Mouse (Mus musculus) cerebellum, postnatal 14 days (tissue): ENCODE measurements at regions not wholly inside any gene's neighbourhood (a gene's known extent, or its start where the extent isn't known, plus 50 kb on each side); places are given as distances from the start of the nearest gene placed in this dataset.

ENCODE experiments used
- DNase-seq, 2 experiments: peaks; one replicate each; pipeline ENCODE4 v3.0.0; 2021; ENCODE audit warnings: mixed read lengths in 2 of 2

DNA sequence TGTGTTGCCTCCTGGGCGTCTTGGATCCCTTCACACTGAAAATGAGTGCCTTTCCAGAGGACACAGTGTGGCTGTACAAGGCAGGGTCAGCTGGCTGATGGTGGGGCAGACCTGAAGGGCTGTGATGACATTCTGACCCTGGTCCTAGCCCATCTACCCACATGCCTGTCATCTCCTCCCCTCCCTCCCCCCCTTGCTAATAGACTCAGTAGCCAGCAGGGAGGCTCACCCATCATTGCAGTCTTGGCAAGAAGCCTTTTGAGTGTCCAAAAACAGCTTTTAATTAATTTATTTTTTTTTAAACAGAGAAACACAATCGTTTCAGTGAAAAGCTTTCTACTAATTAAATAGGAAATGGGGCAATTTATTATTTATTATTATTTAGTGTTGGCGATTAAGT is 67.0 kb upstream of the Ssx2ip start:
- no peak for DNase-seq

DNA sequence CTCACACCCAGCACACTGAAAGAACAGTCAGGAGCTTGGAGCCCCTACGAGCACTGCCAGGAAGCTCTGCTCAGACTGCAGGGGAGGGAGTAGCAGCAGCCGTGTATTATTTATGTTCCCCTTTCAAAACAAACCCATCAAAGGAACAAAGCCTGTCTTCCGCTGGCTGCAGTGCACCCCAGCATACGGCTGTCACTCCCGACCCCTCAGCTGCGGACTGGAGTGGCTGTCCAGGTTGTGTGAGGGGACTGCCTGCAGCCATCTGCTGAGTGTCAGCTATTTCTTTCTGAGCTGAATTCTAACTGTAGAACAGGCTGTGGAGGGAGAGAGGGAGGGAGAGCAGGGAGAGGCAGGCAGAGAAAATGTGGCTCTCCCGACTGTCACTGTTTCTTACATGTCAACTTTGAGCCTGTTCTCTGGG is 66.6 kb upstream of the Ssx2ip start:
- peak; percentile 57 to 64 for DNase-seq

DNA sequence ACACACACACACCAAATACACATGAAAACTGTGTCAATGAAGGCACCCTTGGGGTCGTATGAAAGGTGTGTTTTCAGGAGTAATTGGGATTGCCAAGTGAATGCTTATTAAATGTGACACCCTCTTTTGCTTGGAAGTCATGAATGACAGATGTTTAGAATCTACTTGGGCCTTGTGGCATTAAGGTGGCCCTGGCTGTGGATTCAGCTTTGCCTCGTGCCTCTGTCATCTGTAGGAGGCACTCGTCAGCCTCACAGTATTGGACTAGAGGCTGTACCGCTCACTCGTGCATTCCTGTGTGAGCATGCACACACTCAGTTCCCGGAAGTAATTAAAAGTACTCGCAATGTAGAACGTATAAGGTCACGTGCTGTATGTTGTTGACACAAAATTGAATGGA is 66.0 kb upstream of the Ssx2ip start:
- DNase-seq, result no peak

DNA sequence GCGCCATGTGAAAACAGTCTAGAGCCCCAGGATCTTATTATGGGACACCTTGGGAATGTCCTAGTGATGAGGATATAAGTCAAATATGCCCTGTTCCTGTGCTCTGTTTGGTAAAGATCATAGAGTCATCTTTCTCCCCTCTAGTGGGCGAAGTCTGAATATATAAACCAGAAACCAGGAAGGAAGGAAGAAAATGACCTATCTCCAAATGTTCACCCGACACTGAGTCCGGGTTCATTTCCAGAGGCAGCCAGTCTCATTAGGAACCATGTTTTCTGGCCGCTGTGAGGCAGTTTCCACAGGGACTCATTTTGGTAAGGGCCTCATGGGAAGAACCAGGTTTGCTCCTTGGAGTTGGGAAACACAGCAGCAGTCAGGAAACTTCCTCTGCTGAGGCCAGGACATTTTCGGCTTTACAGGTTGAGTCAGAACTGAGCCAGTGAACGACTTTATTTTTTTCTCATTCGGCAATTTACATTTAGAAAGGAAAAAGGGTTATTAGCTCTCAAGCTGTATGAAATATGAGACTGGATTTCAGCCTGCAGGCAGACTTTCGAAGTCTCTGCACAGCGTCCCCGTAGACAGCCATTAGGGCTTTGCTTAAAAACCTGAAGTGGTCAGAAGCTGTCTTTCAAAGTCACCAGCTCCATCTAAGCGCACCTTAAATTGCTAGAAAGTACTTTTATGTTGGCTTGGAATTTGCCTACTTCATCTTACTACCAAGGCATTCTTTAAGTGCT is 64.0 kb upstream of the Ssx2ip start:
- DNase-seq, result no peak

DNA sequence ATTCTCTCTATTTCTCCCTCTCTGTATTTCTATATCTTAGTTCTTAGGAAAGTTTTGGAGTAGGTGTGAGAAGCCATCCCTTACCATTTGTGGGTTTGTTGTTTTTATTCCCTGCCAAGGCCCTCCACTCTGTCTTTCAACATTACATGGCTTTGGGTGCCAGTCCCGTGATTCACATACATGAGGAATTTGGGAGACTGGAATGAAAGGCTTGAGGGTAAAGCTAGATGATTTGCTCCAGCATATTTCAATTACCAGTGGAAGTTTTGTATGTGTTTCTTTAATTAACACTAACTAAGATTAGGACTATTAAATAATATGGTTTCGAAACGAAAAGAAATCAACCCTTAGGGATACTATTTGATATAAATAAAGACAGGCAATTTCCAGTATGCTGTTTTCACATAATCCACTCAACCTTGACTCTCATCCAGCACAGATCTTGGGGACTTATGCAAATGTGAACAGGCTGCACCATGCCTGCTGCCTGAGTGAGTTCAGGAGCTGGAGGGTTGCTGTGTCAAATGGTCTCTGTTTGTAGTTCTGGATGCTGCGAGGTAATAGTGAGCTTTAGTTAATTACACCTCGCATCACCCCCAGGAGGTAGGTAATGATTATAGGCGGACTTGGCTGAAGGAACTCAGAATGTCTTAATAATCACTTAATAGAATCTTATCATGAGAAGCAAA is 62.6 kb upstream of the Ssx2ip start:
- DNase-seq, result no peak

DNA sequence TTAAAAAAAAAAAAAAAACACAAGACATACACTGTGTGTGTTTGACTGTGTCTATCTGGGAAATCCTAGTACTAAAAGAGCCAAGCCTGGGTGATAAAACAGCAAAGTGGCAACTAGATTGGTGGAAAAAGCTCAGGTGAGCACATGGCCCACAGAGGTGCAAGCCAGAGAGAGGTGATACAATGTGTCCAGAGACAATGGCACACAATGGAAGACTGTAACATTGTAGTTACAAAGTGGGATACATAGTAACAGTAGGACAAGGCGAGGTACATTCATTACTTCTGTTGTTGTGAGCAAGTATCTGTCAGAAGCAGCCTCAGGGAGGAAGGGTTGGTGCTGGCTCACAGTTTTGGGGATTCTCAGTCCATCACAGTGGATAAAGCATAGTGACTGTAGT is 61.7 kb upstream of the Ssx2ip start:
- DNase-seq, result no peak

DNA sequence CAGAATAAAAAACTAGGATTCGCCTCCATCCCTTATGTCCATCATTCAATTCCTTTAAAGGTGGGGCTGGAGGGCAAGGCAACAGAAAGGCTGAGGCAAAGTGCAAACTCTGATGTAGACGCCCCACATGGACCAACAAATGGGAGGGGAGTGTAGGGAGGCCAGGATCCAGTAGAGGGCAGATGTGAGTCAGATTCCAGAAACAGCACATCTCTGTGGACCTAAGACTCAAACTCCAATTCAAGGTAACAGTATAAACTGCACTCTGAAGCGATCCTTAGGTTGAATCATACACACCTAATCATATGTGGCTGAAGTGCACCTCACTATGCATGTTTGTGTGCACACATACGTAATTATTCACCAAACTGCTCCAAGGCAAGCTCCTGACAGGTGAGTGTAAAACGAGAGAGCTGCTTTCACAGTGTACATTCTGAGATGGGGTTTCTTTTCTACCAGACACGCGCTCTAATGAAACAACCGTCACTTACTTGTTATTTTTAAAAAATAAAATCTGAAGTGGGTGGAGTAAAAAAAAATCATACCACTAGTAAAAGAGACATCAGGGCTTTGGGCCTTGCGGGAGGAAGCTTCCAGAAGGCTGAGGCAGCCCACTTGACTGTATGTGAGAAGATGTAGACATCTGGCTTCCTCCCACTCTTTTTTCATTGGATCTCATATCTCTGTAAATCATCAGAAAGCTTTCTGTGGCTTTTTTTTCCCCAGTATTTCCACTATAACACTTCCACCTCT is 60.6 kb upstream of the Ssx2ip start:
- DNase-seq, result peak; percentile 75 to 81

DNA sequence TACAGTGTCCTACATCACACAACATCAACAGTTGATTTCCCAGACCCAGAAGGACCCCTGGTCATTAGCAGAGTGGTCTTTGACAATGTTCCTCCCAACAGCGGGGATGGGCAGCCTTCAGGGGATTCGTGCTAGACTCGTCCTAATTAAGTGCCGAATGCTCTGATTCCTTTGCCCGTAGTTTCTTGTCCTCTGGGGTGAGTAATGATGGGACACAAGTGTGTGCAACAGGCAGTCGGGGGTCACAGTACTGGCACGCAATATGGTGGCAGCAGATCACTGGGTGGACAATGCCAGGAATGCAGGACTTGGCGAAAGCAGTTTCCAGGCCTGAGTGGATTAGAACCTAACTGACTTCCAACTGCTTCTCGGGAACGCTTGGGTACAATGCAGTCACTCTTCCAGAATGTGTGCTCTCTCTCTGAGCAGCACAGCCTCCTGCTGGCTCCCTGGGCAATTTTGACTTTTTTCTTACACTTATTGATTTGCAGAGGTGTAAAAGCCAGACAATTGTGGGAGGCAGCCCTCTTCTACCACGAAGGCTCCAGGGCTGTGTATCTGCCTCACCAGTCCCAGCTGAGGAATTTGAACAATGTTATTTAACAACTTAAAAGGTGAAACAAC is 59.9 kb upstream of the Ssx2ip start:
- DNase-seq, result peak; percentile 26 to 27

DNA sequence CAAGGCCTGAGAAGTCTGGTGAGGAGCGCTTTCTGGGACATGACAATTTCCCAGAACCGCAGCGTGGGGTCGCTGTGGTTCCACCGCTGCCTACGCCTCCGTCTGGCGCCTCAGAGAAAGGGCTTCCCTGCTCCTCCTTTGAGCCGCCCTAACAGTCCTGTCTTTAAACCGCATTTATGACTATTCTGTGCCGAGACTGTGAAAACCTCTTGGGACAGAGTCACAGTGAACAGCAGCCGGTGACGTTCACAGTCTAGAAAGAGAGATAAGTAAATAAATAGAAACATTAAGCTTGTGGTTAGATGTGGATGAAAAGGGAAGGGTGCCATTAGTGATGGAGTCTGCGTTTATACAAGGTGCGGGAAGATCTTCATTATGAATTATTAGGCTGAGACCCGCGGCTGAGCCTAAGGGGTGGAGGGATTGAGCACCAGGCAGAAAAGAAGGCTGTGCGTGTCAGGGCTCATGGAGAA is 59.1 kb upstream of the Ssx2ip start:
- peak; percentile 84 to 85 for DNase-seq

DNA sequence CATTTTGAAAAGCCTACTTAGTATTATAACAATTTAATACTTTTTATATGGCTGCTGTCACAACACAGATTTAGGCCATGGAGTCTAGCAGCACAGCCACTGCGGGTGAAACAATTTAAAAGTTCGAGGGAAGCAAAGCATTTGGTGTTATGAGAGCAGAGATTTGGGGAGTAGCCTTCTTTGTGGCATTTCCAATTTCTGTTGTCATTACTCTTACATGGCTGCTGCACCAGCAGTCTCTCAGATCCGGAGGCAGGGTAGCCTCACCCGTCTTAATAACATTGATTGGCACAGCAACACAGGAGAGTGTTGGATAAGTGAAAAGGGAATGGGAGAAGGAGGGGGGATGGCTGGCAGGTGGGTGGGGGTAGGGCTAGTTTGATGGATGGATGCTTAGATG is 58.5 kb upstream of the Ssx2ip start:
- DNase-seq, result no peak

DNA sequence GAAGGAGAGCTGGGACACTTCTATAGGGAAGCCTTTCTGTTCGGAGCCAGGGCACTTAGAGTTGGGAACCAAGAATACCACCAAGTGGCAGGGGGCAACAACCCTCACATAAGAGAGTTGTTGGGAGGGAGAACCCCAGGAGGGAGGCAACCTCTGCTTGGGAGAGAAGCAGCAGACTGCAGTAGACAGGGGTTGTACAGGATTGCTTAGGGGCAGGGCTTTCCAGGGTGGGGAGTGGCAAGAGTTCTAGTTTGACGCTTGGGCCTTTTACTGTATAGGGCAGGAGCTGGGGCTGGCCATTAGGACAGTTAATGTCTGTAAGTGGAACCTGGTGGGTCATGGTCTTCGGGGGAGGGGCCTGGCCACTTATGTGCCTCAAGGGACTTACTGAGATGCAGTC is 57.1 kb upstream of the Ssx2ip start:
- DNase-seq, result no peak

DNA sequence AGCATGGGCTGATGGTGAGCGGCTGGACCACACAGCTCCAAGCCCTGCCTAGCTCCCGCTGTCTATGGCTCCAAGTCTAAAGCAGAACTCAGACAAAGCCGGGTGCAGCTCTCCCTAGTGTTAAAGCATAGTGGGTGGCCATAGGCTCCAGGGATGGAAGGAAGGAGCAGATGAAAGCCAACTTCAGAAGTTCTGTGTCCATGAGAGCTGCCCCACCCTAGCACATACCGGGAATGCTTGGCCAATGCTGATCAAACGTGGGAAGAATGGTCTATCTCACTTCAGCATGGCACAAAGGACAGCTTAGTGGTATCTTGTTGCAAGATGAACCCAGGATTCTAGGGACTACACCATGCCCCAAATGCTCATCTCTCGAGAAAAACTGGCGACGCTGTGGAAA is 55.5 kb upstream of the Ssx2ip start:
- no peak for DNase-seq

DNA sequence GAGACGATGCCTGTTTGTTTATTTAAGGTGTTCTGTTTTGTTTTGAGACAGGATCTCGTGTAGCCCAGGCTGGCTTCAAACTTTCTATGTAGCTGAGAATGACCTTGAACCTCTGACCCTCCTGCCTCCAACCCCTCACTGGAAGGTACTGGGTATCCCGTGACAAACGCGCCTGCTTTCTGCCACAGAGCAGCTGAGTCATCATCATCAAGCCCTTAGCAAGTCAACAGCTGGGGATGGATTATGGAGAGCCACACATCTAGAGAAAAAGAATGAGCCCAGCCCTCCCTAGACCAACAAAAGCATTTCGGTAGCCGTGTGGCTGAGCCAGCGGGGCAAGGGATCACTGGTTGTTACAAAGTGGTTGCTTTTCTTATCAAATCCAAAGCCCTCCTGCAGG is 55.0 kb upstream of the Ssx2ip start:
- no peak for DNase-seq

DNA sequence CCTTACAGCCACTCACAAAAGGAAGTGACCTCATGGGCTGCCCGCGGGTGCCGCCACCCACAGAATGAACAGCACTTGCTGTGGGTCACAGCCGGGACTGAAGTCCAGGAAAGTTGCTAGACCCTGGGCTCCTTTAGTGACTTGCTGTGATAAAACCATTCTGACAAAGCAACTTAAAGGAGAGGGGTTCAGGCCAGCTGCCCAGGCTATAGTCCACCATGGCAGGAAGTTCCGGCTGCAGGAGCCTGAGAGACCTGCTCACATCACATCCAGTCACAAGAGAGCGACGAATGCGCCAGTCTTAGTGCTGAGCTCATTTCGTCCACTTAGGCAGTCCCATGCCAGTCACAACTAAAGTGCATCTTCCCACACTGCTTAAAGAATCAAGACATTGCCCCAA is 54.3 kb upstream of the Ssx2ip start:
- DNase-seq, result no peak

DNA sequence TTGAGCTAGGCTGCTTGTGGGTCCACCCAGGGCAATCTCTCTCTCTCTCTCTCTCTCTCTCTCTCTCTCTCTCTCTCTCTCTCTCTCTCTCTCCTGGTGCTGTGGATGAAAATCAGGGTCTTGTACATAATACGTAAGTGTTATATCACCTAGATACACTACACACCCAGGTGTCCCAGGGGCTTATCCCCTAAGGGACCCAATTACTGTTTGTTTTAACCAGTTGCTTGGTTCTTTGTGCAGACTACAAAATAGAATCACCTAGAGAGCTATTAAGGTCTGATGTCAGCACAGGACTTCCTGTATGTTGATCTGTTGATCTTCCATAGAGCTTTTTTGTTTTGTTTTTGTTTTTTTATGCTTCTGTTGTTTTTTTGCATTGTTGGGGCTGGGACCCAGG is 53.0 kb upstream of the Ssx2ip start:
- no peak for DNase-seq

DNA sequence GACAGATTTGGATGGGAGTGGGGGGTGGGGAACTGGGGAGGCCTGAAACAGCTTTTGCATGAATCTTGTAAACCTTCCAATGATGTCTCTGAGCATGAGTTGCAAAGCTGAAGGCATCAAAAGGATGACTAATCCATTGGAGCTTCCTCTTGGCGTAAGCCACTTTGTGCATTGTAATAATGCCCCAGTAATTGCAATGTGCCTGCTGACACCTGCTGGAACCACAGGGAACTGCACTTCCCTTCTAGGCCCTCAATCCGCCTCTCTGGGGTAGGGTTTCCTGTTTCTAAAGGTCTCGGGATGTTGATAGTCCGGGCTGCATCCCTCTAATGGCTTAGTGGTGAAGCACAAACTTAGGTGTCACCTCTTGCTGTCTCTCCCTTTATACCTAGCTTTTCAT is 52.3 kb upstream of the Ssx2ip start:
- DNase-seq, result peak; percentile 14 to 34

DNA sequence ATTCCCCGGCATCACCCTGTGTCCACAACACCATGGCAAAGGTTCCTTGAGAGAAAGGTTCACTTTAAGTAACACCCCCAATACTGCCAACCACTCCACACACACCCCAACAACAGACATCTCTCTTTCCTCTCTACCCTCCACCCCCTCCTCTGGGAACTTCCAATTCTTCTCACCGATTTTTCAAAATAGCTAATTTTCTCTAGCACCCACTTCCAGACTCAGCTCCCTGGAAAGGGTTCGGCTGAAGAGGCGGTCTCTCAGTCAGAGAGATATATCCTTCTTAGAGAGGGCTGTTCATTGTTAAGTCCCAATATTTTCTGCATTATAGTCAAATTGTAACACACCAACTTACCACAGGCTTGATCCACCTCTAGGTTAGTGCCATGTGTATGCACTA is 50.5 kb upstream of the Ssx2ip start:
- DNase-seq, result no peak
